Mouse (Mus musculus) lung, adult 2 months (tissue): ENCODE results near the gene Edc4. TPM values are rescaled to one million over a fixed set of nuclear protein-coding genes. Genes with fewer than 3 reads are reported as not detected.
A peak's percentile ranks its signal among the peaks of the same experiment; 100 is the strongest.

Experiments used
- DNase-seq: peaks from one replicate; pipeline ENCODE4 v3.0.0; 2022
- H3K4me1 ChIP-seq: fragments of 200-500 bp; 2 replicates; pipeline ENCODE4 v1.6.1; 2011; ENCODE audit warnings: low read length; ENCODE audit not compliant: control insufficient read depth, insufficient read depth
- H3K4me3 ChIP-seq: fragments of 200-500 bp; replicated peaks from 2 replicates; pipeline ENCODE3; 2011; ENCODE audit warnings: low read depth, mild to moderate bottlenecking, control low read depth, low read length; ENCODE audit errors: extremely low read depth
- CTCF ChIP-seq: fragments of 200-500 bp; IDR thresholded peaks from 2 replicates; pipeline ENCODE4 v1.5.1; 2011; ENCODE audit warnings: mild to moderate bottlenecking, low read length, control low read depth; ENCODE audit not compliant: insufficient read depth
- POLR2A ChIP-seq: fragments of 200-500 bp; IDR thresholded peaks from 2 replicates; pipeline ENCODE4 v1.6.1; 2011; ENCODE audit warnings: low read depth, mild to moderate bottlenecking, control low read depth, low read length, borderline replicate concordance; ENCODE audit errors: extremely low read depth
- WGBS: fragments of 180-500 bp; shearing (Covaris S2); methylation state at CpG from one replicate; pipeline ENCODE4 v1.1.7; 2018; 5-methylcytosine and 5-hydroxymethylcytosine counted together
- polyA plus RNA-seq: library from polyadenylated mRNA; depleted of rRNA; stranded (reverse); fragments of >200 nt; gene quantifications from 2 replicates; pipeline ENCODE4 v1.2.3, GENCODE M21; 2012; rRNA removed

Gene Edc4
- polyA plus RNA-seq, 1 experiment = 90.9 TPM

DNA sequence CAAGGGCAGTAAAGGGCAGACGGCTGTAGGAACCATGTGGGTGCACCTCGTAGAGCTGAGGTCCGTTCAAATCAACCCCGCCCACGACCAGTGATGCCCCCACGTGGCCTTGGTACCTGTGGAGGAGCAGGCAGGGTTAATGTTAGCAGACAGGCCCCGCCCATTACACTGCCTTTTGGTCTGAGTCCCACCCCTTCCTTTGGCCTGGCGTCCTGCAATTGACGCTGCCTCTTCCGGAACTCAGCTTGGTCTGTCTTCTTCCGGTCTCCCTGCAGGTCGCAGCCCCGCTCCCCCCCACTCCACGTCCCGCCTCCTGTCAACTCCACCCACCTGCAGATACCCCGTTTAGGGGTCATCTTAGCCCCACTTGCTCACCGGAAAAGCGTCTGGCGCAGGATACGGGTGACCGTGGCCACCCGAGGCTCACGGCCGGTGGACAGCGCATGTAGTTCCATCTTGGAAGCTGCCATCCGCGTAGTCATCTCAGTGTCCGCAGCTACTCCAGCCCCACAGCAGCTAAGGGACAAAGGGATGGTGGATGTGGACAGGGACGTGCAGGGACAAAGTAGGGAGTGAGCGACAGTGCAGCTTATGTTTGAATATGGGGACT is 56.3 kb downstream of the Edc4 start:
- H3K4me3 ChIP-seq = peak overlapping the region; percentile 93
- H3K4me1 ChIP-seq = peaks cover 4% of the 10 kb centered on the region
- peak; percentile 87 for DNase-seq
- TF ChIP-seq CTCF (no peak), POLR2A (peak; percentile 72)
- WGBS = 1% methylated on average over 30 of the region's 30 CpGs

GRCm38 (mm10) chr8:105937496-105938305 is 57.0 kb downstream of the Edc4 start:
- under 1% methylated on average over 33 of the region's 33 CpGs for WGBS
- DNase-seq = peak; percentile 60
- Histone ChIP-seq H3K4me1 (peaks cover 4% of the 10 kb centered on the region), H3K4me3 (peak overlapping the region; percentile 93)
- TF ChIP-seq CTCF = no peak
- peak; percentile 67; the same call in 1 of the 2 replicates for TF ChIP-seq POLR2A

GRCm38 (mm10) chr8:105938306-105938669 is 57.6 kb downstream of the Edc4 start, which contains the start of gene Psmb10:
Gene Psmb10 (minus strand): TSS chr8:105938444.
- 4% methylated on average over 4 of the region's 4 CpGs for WGBS
- no peak for DNase-seq
- TF ChIP-seq CTCF = no peak
- TF ChIP-seq POLR2A = no peak
- peaks cover 4% of the 10 kb centered on the region for H3K4me1 ChIP-seq
- peak within 1 kb of the TSS; percentile 93 for H3K4me3 ChIP-seq

GRCm38 (mm10) chr8:105942026-105942425 is 61.3 kb downstream of the Edc4 start:
- DNase-seq = no peak
- WGBS = 88% methylated on average over 11 of the region's 11 CpGs
- TF ChIP-seq CTCF (no peak), POLR2A (no peak)
- Histone ChIP-seq H3K4me3 (no peak overlapping the region), H3K4me1 (no peaks in the 10 kb centered on the region)

GRCm38 (mm10) chr8:105942542-105942941 is 61.9 kb downstream of the Edc4 start:
- H3K4me1 ChIP-seq = no peaks in the 10 kb centered on the region
- H3K4me3 ChIP-seq = no peak overlapping the region
- no peak for TF ChIP-seq POLR2A
- TF ChIP-seq CTCF = no peak
- DNase-seq = no peak
- 91% methylated on average over 5 of the region's 5 CpGs for WGBS

- Histone ChIP-seq H3K4me3 (no peak within 1 kb of the TSS), H3K4me1 (no peaks in the 10 kb centered on the region)
- no peak for DNase-seq
- 74% methylated on average over 8 of the region's 8 CpGs for WGBS
- TF ChIP-seq CTCF (no peak), POLR2A (no peak)
These were observed 62.6 kb downstream of the Edc4 start, which contains the start of gene Lcat for GRCm38 (mm10) chr8:105943321-105943739. Gene Lcat (minus strand): TSS chr8:105943382.

Other genes with a start within 250 kb of the Edc4 start
- 17.2 and 17.9 TPM in 2 replicates for gene Ctcf, start 244.3 kb upstream of the Edc4 start, polyA plus RNA-seq
- gene Agrp, start 243.5 kb upstream of the Edc4 start, polyA plus RNA-seq = 1.7 TPM in 2 replicates
- gene Carmil2, start 194.6 kb upstream of the Edc4 start, polyA plus RNA-seq = 3.8 and 4.9 TPM in 2 replicates
- 33.8 and 37.8 TPM in 2 replicates for gene Acd, start 179.8 kb upstream of the Edc4 start, polyA plus RNA-seq
- 14.1 and 14.5 TPM in 2 replicates for gene Pard6a, start 179.7 kb upstream of the Edc4 start, polyA plus RNA-seq
- gene 4933405L10Rik, start 173.2 kb upstream of the Edc4 start, polyA plus RNA-seq = not detected in 2 replicates
- 9.6 and 9.9 TPM in 2 replicates for gene Enkd1, start 172.7 kb upstream of the Edc4 start, polyA plus RNA-seq
- gene Gfod2, start 122.2 kb upstream of the Edc4 start, polyA plus RNA-seq = 12.2 and 14.8 TPM in 2 replicates
- 25.8 and 28.5 TPM in 2 replicates for gene Ranbp10, start 53.5 kb upstream of the Edc4 start, polyA plus RNA-seq
- 1.0 and 2.2 TPM in 2 replicates for gene Tsnaxip1, start 53.1 kb upstream of the Edc4 start, polyA plus RNA-seq
- gene Cenpt, start 27.6 kb upstream of the Edc4 start, polyA plus RNA-seq = 12.0 and 17.4 TPM in 2 replicates
- gene Thap11, start 25.7 kb upstream of the Edc4 start, polyA plus RNA-seq = 54.9 and 60.8 TPM in 2 replicates
- gene Nutf2, start 20.3 kb upstream of the Edc4 start, polyA plus RNA-seq = 17.9 and 27.0 TPM in 2 replicates
- 3.2 and 5.3 TPM in 2 replicates for gene Nrn1l, start 12.7 kb downstream of the Edc4 start, polyA plus RNA-seq
- 38.2 and 43.7 TPM in 2 replicates for gene Pskh1, start 19.6 kb downstream of the Edc4 start, polyA plus RNA-seq
- 2.2 and 13.8 TPM in 2 replicates for gene Ctrl, start 53.0 kb downstream of the Edc4 start, polyA plus RNA-seq
- 211 and 217 TPM in 2 replicates for gene Psmb10, start 57.6 kb downstream of the Edc4 start, polyA plus RNA-seq
- gene Lcat, start 62.5 kb downstream of the Edc4 start, polyA plus RNA-seq = 3.4 and 3.6 TPM in 2 replicates
- 84.3 and 96.8 TPM in 2 replicates for gene Slc12a4, start 85.2 kb downstream of the Edc4 start, polyA plus RNA-seq
- gene Dpep3, start 98.5 kb downstream of the Edc4 start, polyA plus RNA-seq = 0.30 and 0.55 TPM in 2 replicates
- gene Dus2, start 110.5 kb downstream of the Edc4 start, polyA plus RNA-seq = 5.5 and 10.3 TPM in 2 replicates
- not detected in 2 replicates for gene Dpep2nb, start 125.1 kb downstream of the Edc4 start, polyA plus RNA-seq
- gene Ddx28, start 131.0 kb downstream of the Edc4 start, polyA plus RNA-seq = 6.5 and 6.7 TPM in 2 replicates
- 17.7 and 19.9 TPM in 2 replicates for gene Nfatc3, start 178.0 kb downstream of the Edc4 start, polyA plus RNA-seq